Mouse (Mus musculus) small intestine, adult 2 months (tissue): Measurements from ENCODE around the gene Anks3. TPM values are rescaled to one million over a fixed set of nuclear protein-coding genes. Genes with fewer than 3 reads are reported as not detected.

ENCODE experiments used
- H3K27ac ChIP-seq: fragments of 200-500 bp; 2 replicates; pipeline ENCODE4 v1.5.1; 2012; ENCODE audit warnings: low read depth, low read length, control low read depth, inconsistent platforms; ENCODE audit not compliant: insufficient read depth
- H3K27me3 ChIP-seq: fragments of 200-500 bp; 2 replicates; pipeline ENCODE4 v1.6.1; 2012; ENCODE audit warnings: mild to moderate bottlenecking, moderate library complexity, low read length, inconsistent platforms; ENCODE audit not compliant: control insufficient read depth, insufficient read depth
- H3K36me3 ChIP-seq: fragments of 200-500 bp; 2 replicates; pipeline ENCODE4 v1.6.1; 2012; ENCODE audit warnings: mild to moderate bottlenecking, low read length, control low read depth, inconsistent platforms; ENCODE audit not compliant: control insufficient read depth, insufficient read depth
- H3K4me1 ChIP-seq: fragments of 200-500 bp; 2 replicates; pipeline ENCODE4 v1.6.1; 2012; ENCODE audit warnings: low read length, inconsistent platforms, mixed read lengths; ENCODE audit not compliant: control insufficient read depth, insufficient read depth, insufficient read length
- H3K4me3 ChIP-seq: fragments of 200-500 bp; 2 replicates; pipeline ENCODE4 v1.5.1; 2012; ENCODE audit warnings: low read depth, mild to moderate bottlenecking, control low read depth, inconsistent platforms, low read length, moderate library complexity
- CTCF ChIP-seq: fragments of 200-500 bp; IDR thresholded peaks from 2 replicates; pipeline ENCODE4 v1.5.1; 2012; ENCODE audit warnings: low read depth, mild to moderate bottlenecking, control low read depth, inconsistent platforms, low read length, moderate library complexity, mixed read lengths; ENCODE audit not compliant: insufficient replicate concordance, insufficient read length; ENCODE audit errors: extremely low read depth
- POLR2A ChIP-seq: fragments of 200-500 bp; IDR thresholded peaks from 2 replicates; pipeline ENCODE4 v1.6.1; 2012; ENCODE audit warnings: low read depth, mild to moderate bottlenecking, control low read depth, inconsistent platforms, low read length, moderate library complexity
- WGBS: fragments of 180-500 bp; shearing (Covaris S2); methylation state at CpG from one replicate; pipeline ENCODE4 v1.1.7; 2018; 5-methylcytosine and 5-hydroxymethylcytosine counted together
- polyA plus RNA-seq: library from polyadenylated mRNA; depleted of rRNA; stranded (reverse); fragments of >200 nt; gene quantifications from 2 replicates; pipeline ENCODE4 v1.2.3, GENCODE M21; 2012

Gene Anks3
- polyA plus RNA-seq, 1 experiment, result 34.8 TPM

GRCm38 (mm10) chr16:4922481-4922880 is 41.5 kb downstream of the Anks3 start:
- Histone ChIP-seq H3K36me3 (peaks cover 66% of the 10 kb centered on the region), H3K27ac (no peak overlapping the region), H3K4me1 (no peaks in the 10 kb centered on the region), H3K4me3 (no peak overlapping the region), H3K27me3 (no peaks in the 10 kb centered on the region)
- WGBS, result 93% methylated on average over 6 of the region's 6 CpGs
- TF ChIP-seq POLR2A, result no peak
- no peak for TF ChIP-seq CTCF

DNA sequence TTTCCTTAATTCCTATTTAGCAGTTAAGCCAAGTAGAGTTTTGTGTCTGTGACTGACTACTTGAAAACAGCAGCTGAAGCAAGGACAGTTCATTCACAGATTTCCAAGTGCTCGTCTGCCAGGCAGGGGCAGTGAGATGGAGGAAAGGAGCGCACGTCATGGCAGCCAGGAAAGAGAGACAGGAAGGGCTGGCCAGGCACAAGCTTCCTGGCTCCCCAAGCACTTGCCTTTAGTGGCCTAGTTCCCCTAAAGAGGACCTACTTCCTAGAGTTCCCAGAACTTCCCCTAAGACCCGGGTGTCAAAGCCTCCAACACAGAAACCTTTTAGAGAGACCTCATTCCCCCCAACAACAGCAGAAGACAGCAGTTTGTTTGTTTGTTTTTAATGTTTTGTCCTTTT is 43.4 kb downstream of the Anks3 start:
- H3K27ac ChIP-seq, result no peak overlapping the region
- no peaks in the 10 kb centered on the region for H3K4me1 ChIP-seq
- TF ChIP-seq POLR2A (no peak), CTCF (no peak)
- H3K4me3 ChIP-seq, result no peak overlapping the region
- peaks cover 60% of the 10 kb centered on the region for H3K36me3 ChIP-seq
- 81% methylated on average over 4 of the region's 4 CpGs for WGBS
- H3K27me3 ChIP-seq, result no peaks in the 10 kb centered on the region

- no peak overlapping the region for H3K27ac ChIP-seq
- H3K36me3 ChIP-seq, result peaks cover 50% of the 10 kb centered on the region
- peaks cover 4% of the 10 kb centered on the region; the same call in 1 of the 2 replicates for H3K4me1 ChIP-seq
- no peak for TF ChIP-seq CTCF
- TF ChIP-seq POLR2A, result no peak
- no peak overlapping the region for H3K4me3 ChIP-seq
- WGBS, result 90% methylated on average over 2 of the region's 2 CpGs
- no peaks in the 10 kb centered on the region for H3K27me3 ChIP-seq
These were observed 47.4 kb downstream of the Anks3 start for GRCm38 (mm10) chr16:4916608-4917007.

DNA sequence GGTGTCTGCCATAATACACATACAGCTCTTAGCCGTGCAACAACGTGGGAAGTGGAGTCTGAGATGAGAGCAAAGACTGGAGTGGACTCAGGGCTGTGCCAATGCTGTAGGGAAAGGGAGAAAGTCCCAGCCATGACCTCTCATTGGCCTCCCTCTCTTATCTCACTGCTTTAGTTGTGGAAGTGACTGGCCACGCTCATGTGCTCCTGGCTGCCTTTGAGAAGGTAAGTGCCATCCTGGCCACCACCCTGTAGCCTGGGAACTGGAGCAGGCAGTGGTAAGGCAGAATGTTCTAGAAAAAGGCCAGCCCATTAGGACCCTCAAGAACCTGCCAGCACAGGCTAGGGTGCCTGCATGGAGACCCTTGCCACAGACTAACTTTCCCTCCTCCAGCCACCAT is 48.1 kb downstream of the Anks3 start:
- H3K27ac ChIP-seq, result no peak overlapping the region
- TF ChIP-seq POLR2A (no peak), CTCF (no peak)
- no peaks in the 10 kb centered on the region for H3K27me3 ChIP-seq
- no peak overlapping the region for H3K4me3 ChIP-seq
- 79% methylated on average over 3 of the region's 3 CpGs for WGBS
- peaks cover 56% of the 10 kb centered on the region for H3K36me3 ChIP-seq
- H3K4me1 ChIP-seq, result peaks cover 4% of the 10 kb centered on the region; the same call in 1 of the 2 replicates

DNA sequence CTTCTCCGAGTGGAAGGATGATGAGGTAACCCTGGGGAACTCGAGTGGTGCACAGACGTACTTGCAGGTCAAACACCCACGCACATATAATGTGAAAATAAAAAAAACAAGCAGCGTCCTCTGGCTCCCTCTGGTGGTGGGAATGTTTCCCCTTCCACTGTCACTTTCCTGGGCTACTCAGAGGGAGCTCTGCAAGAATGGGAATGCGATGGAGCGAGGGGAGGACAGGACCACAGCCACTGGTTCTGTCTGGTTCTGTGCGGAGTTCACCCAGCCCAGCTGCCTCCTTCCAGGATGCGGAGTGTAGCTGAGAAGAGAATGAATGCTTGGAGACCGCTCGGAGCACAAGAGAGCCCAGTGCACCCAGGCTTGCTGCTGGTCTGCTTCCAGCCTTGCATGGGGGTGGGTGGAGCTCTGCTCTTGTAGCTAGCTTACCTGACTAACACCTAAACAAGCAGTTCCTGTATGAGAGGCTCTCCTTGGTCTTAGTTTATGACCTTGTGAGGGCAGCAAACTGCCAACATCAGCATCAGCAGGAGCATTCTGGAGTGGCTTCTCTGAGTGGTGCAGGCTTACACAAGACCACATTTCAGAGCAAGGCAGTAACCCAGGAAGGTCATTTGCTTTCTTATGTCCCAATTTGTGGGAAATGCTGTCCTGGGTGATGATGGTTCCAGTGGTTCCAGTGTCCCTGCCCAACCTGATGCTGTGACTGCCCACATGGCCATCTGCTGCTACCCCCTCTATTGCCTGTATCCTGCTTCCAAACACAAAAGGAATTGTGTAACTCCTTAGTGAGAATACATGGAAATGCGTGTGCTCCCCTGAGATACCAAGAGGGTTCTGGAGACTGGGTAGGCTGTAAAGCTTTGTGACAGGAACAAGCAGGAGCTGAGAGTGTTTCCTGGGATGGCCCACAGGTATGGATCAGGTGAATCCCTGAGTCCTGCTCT is 49.9 kb downstream of the Anks3 start:
- Histone ChIP-seq H3K27me3 (no peaks in the 10 kb centered on the region), H3K4me1 (peaks cover 4% of the 10 kb centered on the region; the same call in 1 of the 2 replicates), H3K27ac (peak overlapping the region; percentile 75), H3K4me3 (no peak overlapping the region), H3K36me3 (peaks cover 65% of the 10 kb centered on the region)
- TF ChIP-seq POLR2A (no peak), CTCF (peak; percentile 85; the same call in 1 of the 2 replicates)
- 40% methylated on average over 12 of the region's 12 CpGs for WGBS

GRCm38 (mm10) chr16:4912907-4913782 is 50.9 kb downstream of the Anks3 start:
- no peaks in the 10 kb centered on the region for H3K27me3 ChIP-seq
- no peak overlapping the region for H3K4me3 ChIP-seq

More at GRCm38 (mm10) chr16:4912907-4913782, 50.9 kb downstream of the Anks3 start:
- TF ChIP-seq CTCF (no peak), POLR2A (no peak)
- WGBS, result 78% methylated on average over 11 of the region's 11 CpGs
- peaks cover 61% of the 10 kb centered on the region for H3K36me3 ChIP-seq
- H3K27ac ChIP-seq, result peak overlapping the region; percentile 75
- peaks cover 4% of the 10 kb centered on the region; the same call in 1 of the 2 replicates for H3K4me1 ChIP-seq
